In genomic region chr10:68289465-68289864, GRCm38 (mm10) we compare ENCODE assay signal across 28 mouse cellular contexts. TPM values are rescaled to one million over a fixed set of nuclear protein-coding genes. Genes with fewer than 3 reads are reported as not detected.
A peak's percentile ranks its signal among the peaks of the same experiment; 100 is the strongest.
DNase-seq lines count a peak whose midpoint lies in the region; ATAC-seq and TF ChIP-seq lines count a peak whose summit lies in the region.
"Had no signal": no experiment of that assay in that cellular context is flagged by ENCODE, and none has a peak within 500 bp of the region (broad histone marks: within the 10 kb centered on the region; RNA-seq: fewer than 3 reads in every experiment).

No protein-coding gene starts in this region.

- no peak overlapping the region for H3K4me2 ChIP-seq in forebrain, postnatal 0 days (ENCODE audit: low read depth)
- no peak overlapping the region for H3K4me2 ChIP-seq in forebrain, embryonic 11.5 days (ENCODE audit: low read depth, low read length, severe bottlenecking)
- H3K4me2 ChIP-seq in neural tube, embryonic 15.5 days = no peak overlapping the region
- H3K4me2 ChIP-seq: embryonic facial prominence, embryonic 13.5 days; embryonic facial prominence, embryonic 15.5 days; forebrain, embryonic 13.5 days; forebrain, embryonic 15.5 days had no signal

- no peak for TF ChIP-seq CTCF in forebrain, postnatal 0 days (IDR thresholded peaks at IDR 0.05; ENCODE audit: low read depth)
- TF ChIP-seq CTCF in layer of hippocampus, adult 2 months (conservative IDR thresholded peaks at IDR 0.05) = no peak

- 48% methylated on average over 4 of the region's 4 CpGs for WGBS in forebrain, postnatal 0 days
- 87% methylated on average over 4 of the region's 4 CpGs for WGBS in forebrain, embryonic 11.5 days
- WGBS in neural tube, embryonic 15.5 days = 36% methylated on average over 4 of the region's 4 CpGs

- H3K4me3 ChIP-seq in forebrain, postnatal 0 days (ENCODE audit: low read depth, low read length) = no peak overlapping the region
- no peak overlapping the region for H3K4me3 ChIP-seq in forebrain, embryonic 11.5 days (ENCODE audit: low read depth, low read length)
- H3K4me3 ChIP-seq in layer of hippocampus, adult 2 months = no peak overlapping the region
- H3K4me3 ChIP-seq in neural tube, embryonic 15.5 days (replicated peaks) = no peak overlapping the region
- H3K4me3 ChIP-seq: embryonic facial prominence, embryonic 13.5 days; embryonic facial prominence, embryonic 15.5 days; erythroblast, embryonic 14.5 days; forebrain, embryonic 10.5 days; forebrain, embryonic 13.5 days; forebrain, embryonic 15.5 days had no signal

- ATAC-seq in forebrain, postnatal 0 days = peak; percentile 53
- ATAC-seq in forebrain, embryonic 11.5 days (replicated peaks; ENCODE audit: low FRiP score) = no peak
- peak; percentile 61 for ATAC-seq in neural tube, embryonic 15.5 days (ENCODE audit: low FRiP score)
- ATAC-seq: activated CD4-positive, CD25-positive, alpha-beta regulatory T cell, adult 4 months; CD4-positive, CD25-positive, alpha-beta regulatory T cell, adult 4 months; forebrain, embryonic 13.5 days; forebrain, embryonic 15.5 days; Patski had no signal

- H3K9ac ChIP-seq in forebrain, postnatal 0 days = no peak overlapping the region
- no peak overlapping the region for H3K9ac ChIP-seq in forebrain, embryonic 11.5 days (ENCODE audit: low read length)
- H3K9ac ChIP-seq in neural tube, embryonic 15.5 days (replicated peaks) = no peak overlapping the region
- H3K9ac ChIP-seq: embryonic facial prominence, embryonic 13.5 days; embryonic facial prominence, embryonic 15.5 days; forebrain, embryonic 13.5 days; forebrain, embryonic 15.5 days had no signal

- H3K9me3 ChIP-seq in forebrain, postnatal 0 days (ENCODE audit: low read length) = no peaks in the 10 kb centered on the region
- H3K9me3 ChIP-seq in forebrain, embryonic 11.5 days (ENCODE audit: control insufficient read depth, low read length) = no peaks in the 10 kb centered on the region
- 0 out of 2 replicates have a peak, but pooled peaks cover 4% of the 10 kb centered on the region for H3K9me3 ChIP-seq in neural tube, embryonic 15.5 days (replicated peaks)
- H3K9me3 ChIP-seq: embryonic facial prominence, embryonic 15.5 days; forebrain, embryonic 15.5 days had no signal

- DNase-seq in forebrain, postnatal 0 days = no peak
- DNase-seq in forebrain, embryonic 11.5 days (ENCODE audit: low spot score) = no peak
- DNase-seq in layer of hippocampus, adult 2 months (ENCODE audit: low spot score in 2 of 2) = no peak
- no peak for DNase-seq in layer of hippocampus, adult 9-11 months
- DNase-seq in neural tube, embryonic 10.5 days (ENCODE audit: extremely low spot score, low spot score) = no peak
- DNase-seq: adrenal gland, adult 8-10 months; adrenal gland, postnatal 14 days; adrenal gland, postnatal 36 days; B cell, adult 2 months; cerebellum, adult 11 months; cerebellum, adult 18-20 months; cerebellum, adult 8-10 months; cerebellum, adult 9-11 months; cerebellum, postnatal 14 days; cerebellum, postnatal 36 days; embryo, embryonic 11 days had no signal

- no peaks in the 10 kb centered on the region for H3K27me3 ChIP-seq in forebrain, postnatal 0 days (ENCODE audit: insufficient read depth, low read length)
- no peaks in the 10 kb centered on the region for H3K27me3 ChIP-seq in forebrain, embryonic 11.5 days (ENCODE audit: control insufficient read depth, insufficient read depth, low read length)
- no peaks in the 10 kb centered on the region for H3K27me3 ChIP-seq in neural tube, embryonic 15.5 days (replicated peaks)
- H3K27me3 ChIP-seq: CH12.LX; embryonic facial prominence, embryonic 13.5 days; embryonic facial prominence, embryonic 15.5 days; forebrain, embryonic 13.5 days; forebrain, embryonic 15.5 days; Patski had no signal

- no peak overlapping the region for H3K27ac ChIP-seq in forebrain, postnatal 0 days (ENCODE audit: low read depth, low read length)
- H3K27ac ChIP-seq in forebrain, embryonic 11.5 days (ENCODE audit: low read depth, low read length) = no peak overlapping the region
- 0 out of 2 replicates have a peak overlapping the region, but pooled peaks have one; percentile 10 for H3K27ac ChIP-seq in layer of hippocampus, adult 2 months
- no peak overlapping the region for H3K27ac ChIP-seq in neural tube, embryonic 15.5 days (replicated peaks)
- H3K27ac ChIP-seq: embryonic facial prominence, embryonic 13.5 days; embryonic facial prominence, embryonic 15.5 days; forebrain, embryonic 10.5 days; forebrain, embryonic 13.5 days; forebrain, embryonic 15.5 days had no signal

- H3K4me1 ChIP-seq in forebrain, postnatal 0 days (ENCODE audit: insufficient read depth) = no peaks in the 10 kb centered on the region
- no peaks in the 10 kb centered on the region for H3K4me1 ChIP-seq in forebrain, embryonic 11.5 days (replicated peaks; ENCODE audit: control insufficient read depth, insufficient read depth, low read length)
- H3K4me1 ChIP-seq in neural tube, embryonic 15.5 days = 0 out of 2 replicates have a peak, but pooled peaks cover 8% of the 10 kb centered on the region
- H3K4me1 ChIP-seq: embryonic facial prominence, embryonic 13.5 days; embryonic facial prominence, embryonic 15.5 days; forebrain, embryonic 10.5 days; forebrain, embryonic 13.5 days; forebrain, embryonic 15.5 days had no signal

- no peaks in the 10 kb centered on the region for H3K36me3 ChIP-seq in forebrain, postnatal 0 days (ENCODE audit: insufficient read depth)
- no peaks in the 10 kb centered on the region for H3K36me3 ChIP-seq in forebrain, embryonic 11.5 days (ENCODE audit: control insufficient read depth, insufficient read depth, low read length)
- no peaks in the 10 kb centered on the region for H3K36me3 ChIP-seq in neural tube, embryonic 15.5 days
- H3K36me3 ChIP-seq: embryonic facial prominence, embryonic 13.5 days; embryonic facial prominence, embryonic 15.5 days; forebrain, embryonic 10.5 days; forebrain, embryonic 15.5 days; G1E had no signal

RNA-seq across cellular contexts. Expression of gene Arid5b, which starts 10.9 kb away (rescaled TPM):
- total RNA-seq in forebrain, postnatal 0 days (2014; rRNA removed) = 13.7 and 14.3 TPM in 2 replicates
- 8.6 and 14.5 TPM in 2 replicates for polyA plus RNA-seq in forebrain, postnatal 0 days (2015; fragmentation: Nextera tagmentation; extraction: Ambion mirVana)
- 16.0 and 17.1 TPM in 2 replicates for polyA plus RNA-seq in forebrain, embryonic 11.5 days (2014; fragmentation: Nextera tagmentation; extraction: Ambion mirVana)
- total RNA-seq in layer of hippocampus, adult 2 months (2021) = 10 to 100 TPM; 25.5 to 27.2 TPM
- polyA plus RNA-seq in neural tube, embryonic 15.5 days (2015; fragmentation: Nextera tagmentation; extraction: Ambion mirVana) = 18.4 and 19.0 TPM in 2 replicates
- polyA plus RNA-seq: G1E had no signal
